Mouse (Mus musculus): ENCODE measurements around the gene Hoxa10. TPM values are rescaled to one million over a fixed set of nuclear protein-coding genes. Genes with fewer than 3 reads are reported as not detected.

Gene Hoxa10
- polyA plus RNA-seq, 1 experiment = 15.8 TPM

DNA sequence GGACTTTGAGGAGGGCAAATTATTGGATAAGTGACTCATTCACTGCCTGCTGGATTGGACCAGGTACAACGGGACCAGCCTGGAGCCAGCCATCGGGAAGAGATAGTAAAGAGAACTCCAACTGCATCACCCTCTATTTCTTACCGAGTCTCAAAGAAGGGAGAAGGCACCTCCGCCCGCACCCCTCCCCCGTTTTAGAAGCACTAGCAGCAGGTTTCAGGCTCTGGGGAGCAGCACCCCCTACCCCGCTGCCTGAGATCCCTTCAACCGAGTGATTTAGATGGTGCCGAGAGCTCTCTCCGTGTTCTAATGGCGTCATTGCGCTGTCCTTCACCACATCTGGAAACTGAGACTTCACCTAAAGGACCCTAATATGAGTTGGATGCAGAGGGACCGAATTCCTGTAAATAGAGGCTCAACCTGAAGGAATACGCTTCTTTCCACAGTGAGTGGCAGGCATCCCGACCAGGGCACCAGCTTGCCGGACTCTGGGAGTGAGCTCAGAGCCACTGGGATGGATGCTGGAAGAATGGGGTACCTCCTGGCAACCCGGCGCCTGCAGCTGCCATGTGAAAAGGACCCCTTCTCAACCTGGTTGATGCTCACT, 24.8 kb upstream of the Hoxa10 start:
- H3K36me3 ChIP-seq (ENCODE audit: control insufficient read depth, insufficient read depth) = no peaks in the 10 kb centered on the region
- H3K79me2 ChIP-seq (ENCODE audit: control insufficient read depth, insufficient read depth) = no peaks in the 10 kb centered on the region
- H3K4me3 ChIP-seq = no peak overlapping the region
- H3K4me2 ChIP-seq (ENCODE audit: low read depth) = no peak overlapping the region
- no peak overlapping the region for H3ac ChIP-seq (ENCODE audit: control insufficient read depth, insufficient read length)
- no peak for TF ChIP-seq TCF12 (IDR thresholded peaks at IDR 0.05; ENCODE audit: insufficient read depth, poor library complexity, severe bottlenecking)
- H3K27me3 ChIP-seq (ENCODE audit: control insufficient read depth, insufficient read depth, insufficient read length) = peaks cover 24% of the 10 kb centered on the region

DNA sequence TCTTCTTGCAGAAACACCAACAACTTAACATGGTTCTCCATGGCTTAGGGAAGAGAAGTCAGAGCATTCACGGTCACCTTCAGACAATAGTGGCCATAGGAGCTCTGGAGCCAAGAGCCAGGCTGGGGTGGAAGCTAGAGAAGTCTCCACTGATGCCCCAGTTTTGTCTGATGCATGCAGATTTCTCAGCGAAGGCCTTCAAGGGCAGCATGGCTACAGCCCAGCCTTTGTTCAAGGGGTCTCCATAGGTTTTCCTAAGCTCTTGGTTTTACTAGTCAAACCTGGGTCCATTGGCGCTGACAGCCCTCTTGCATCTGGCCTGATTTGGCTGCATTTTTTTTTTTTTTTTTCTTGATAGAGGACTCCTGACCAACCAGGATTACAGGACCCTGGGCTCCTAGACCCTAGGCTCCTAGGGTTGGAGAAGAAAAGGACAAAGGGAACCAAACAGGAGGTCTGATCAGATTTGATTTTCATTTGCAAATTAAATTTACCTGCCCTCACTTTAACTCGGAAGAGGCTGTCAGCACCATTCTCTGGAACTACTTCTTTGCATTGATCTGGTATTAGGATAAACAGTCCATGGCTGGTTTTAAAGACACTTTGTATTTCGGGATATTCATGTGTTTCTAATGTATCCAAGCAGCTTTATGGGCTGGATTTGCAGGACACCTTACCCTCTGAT, 23.6 kb upstream of the Hoxa10 start:
- no peak overlapping the region for H3K4me2 ChIP-seq (ENCODE audit: low read depth)

GRCm38 (mm10) chr6:52263321-52263585, 22.6 kb upstream of the Hoxa10 start:
- Histone ChIP-seq H3ac (ENCODE audit: control insufficient read depth, insufficient read length) (no peak overlapping the region), H3K4me2 (ENCODE audit: low read depth) (no peak overlapping the region), H3K4me3 (no peak overlapping the region), H3K79me2 (ENCODE audit: control insufficient read depth, insufficient read depth) (no peaks in the 10 kb centered on the region), H3K27me3 (ENCODE audit: control insufficient read depth, insufficient read depth, insufficient read length) (peaks cover 22% of the 10 kb centered on the region), H3K36me3 (ENCODE audit: control insufficient read depth, insufficient read depth) (no peaks in the 10 kb centered on the region)
- TF ChIP-seq POLR2A (IDR thresholded peaks at IDR 0.05; ENCODE audit: insufficient read length, low read depth) (no peak), REST (IDR thresholded peaks at IDR 0.05; ENCODE audit: insufficient read depth, insufficient read length) (no peak), TCF12 (IDR thresholded peaks at IDR 0.05; ENCODE audit: insufficient read depth, poor library complexity, severe bottlenecking) (no peak), CEBPB (IDR thresholded peaks at IDR 0.05; ENCODE audit: insufficient read depth, poor library complexity, severe bottlenecking) (no peak), SRF (IDR thresholded peaks at IDR 0.05; ENCODE audit: control insufficient read depth, insufficient read length, low read depth) (no peak), E2F4 (IDR thresholded peaks at IDR 0.05; ENCODE audit: insufficient read depth) (no peak), MYOD1 (IDR thresholded peaks at IDR 0.05; ENCODE audit: control insufficient read depth in 1 of 3, insufficient read length in 2 of 3, low read depth in 2 of 3) (no peak), POLR2AphosphoS2 (IDR thresholded peaks at IDR 0.05; ENCODE audit: insufficient read length, low read depth) (no peak), MAX (IDR thresholded peaks at IDR 0.05; ENCODE audit: low read depth) (no peak), TCF3 (IDR thresholded peaks at IDR 0.05; ENCODE audit: insufficient read length, low read depth) (no peak), USF1 (IDR thresholded peaks at IDR 0.05; ENCODE audit: low read depth) (no peak), MYOG (IDR thresholded peaks at IDR 0.05; ENCODE audit: control insufficient read depth in 1 of 3, insufficient read depth in 1 of 3, insufficient read length in 2 of 3, low read depth in 2 of 3) (no peak)

More for the DNA sequence above, 23.6 kb upstream of the Hoxa10 start:
- Histone ChIP-seq H3K79me2 (ENCODE audit: control insufficient read depth, insufficient read depth) (no peaks in the 10 kb centered on the region), H3ac (ENCODE audit: control insufficient read depth, insufficient read length) (no peak overlapping the region), H3K4me3 (no peak overlapping the region), H3K36me3 (ENCODE audit: control insufficient read depth, insufficient read depth) (no peaks in the 10 kb centered on the region), H3K27me3 (ENCODE audit: control insufficient read depth, insufficient read depth, insufficient read length) (peaks cover 24% of the 10 kb centered on the region)
- TF ChIP-seq MAX (IDR thresholded peaks at IDR 0.05; ENCODE audit: low read depth) (no peak), POLR2A (IDR thresholded peaks at IDR 0.05; ENCODE audit: insufficient read length, low read depth) (no peak), MYOD1 (IDR thresholded peaks at IDR 0.05; ENCODE audit: control insufficient read depth in 1 of 3, insufficient read length in 2 of 3, low read depth in 2 of 3) (no peak), TCF3 (IDR thresholded peaks at IDR 0.05; ENCODE audit: insufficient read length, low read depth) (no peak), E2F4 (IDR thresholded peaks at IDR 0.05; ENCODE audit: insufficient read depth) (no peak), POLR2AphosphoS2 (IDR thresholded peaks at IDR 0.05; ENCODE audit: insufficient read length, low read depth) (no peak), MYOG (IDR thresholded peaks at IDR 0.05; ENCODE audit: control insufficient read depth in 1 of 3, insufficient read depth in 1 of 3, insufficient read length in 2 of 3, low read depth in 2 of 3) (no peak), TCF12 (IDR thresholded peaks at IDR 0.05; ENCODE audit: insufficient read depth, poor library complexity, severe bottlenecking) (no peak), USF1 (IDR thresholded peaks at IDR 0.05; ENCODE audit: low read depth) (no peak)

DNA sequence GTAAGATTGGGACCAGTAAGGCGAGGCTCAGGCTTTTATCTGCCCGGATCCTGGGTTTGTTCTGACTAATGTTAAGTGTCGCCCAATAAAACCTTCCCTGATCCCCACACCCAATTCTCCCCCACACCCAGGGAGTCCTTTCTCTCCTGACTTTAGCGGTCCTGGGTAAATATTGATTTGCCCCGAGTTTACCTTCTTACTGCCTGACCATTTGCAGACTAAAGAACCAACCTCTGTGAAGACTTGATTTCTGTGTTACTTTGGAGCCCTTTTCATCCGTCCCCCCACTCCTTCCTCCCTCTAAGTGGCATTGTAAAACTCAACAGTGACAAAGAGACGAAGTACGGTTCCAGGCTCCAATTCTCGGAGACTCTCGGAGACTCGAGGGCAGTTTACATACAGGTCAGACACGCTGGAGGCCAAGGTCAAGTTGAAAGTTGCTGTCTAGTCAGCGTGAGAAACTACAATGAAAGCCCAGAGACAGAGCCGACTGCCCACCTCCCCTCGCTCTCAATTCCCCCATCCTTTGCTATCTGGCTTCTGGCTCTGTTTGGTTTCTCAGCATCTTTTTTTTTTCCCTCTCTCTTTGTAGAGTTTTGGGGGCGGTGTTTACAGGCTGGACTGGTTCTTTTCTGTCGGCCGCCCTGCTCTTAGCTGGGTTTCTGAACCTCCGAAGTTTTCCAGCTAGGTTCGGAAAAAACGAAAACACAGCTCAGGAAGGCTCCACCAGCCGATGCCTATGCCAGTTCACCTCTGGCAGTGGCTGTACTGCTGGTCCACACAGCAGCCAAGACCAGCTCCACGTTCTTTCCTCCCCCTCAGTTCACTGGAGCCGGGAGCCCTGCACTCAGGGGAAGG, 22.0 kb upstream of the Hoxa10 start:
- H3K4me2 ChIP-seq (ENCODE audit: low read depth) = no peak overlapping the region
- no peaks in the 10 kb centered on the region for H3K36me3 ChIP-seq (ENCODE audit: control insufficient read depth, insufficient read depth)
- H3ac ChIP-seq (ENCODE audit: control insufficient read depth, insufficient read length) = no peak overlapping the region
- H3K27me3 ChIP-seq (ENCODE audit: control insufficient read depth, insufficient read depth, insufficient read length) = peaks cover 19% of the 10 kb centered on the region
- no peak overlapping the region for H3K4me3 ChIP-seq
- TF ChIP-seq MYOD1 (IDR thresholded peaks at IDR 0.05; ENCODE audit: control insufficient read depth in 1 of 3, insufficient read length in 2 of 3, low read depth in 2 of 3) (no peak), POLR2AphosphoS2 (IDR thresholded peaks at IDR 0.05; ENCODE audit: insufficient read length, low read depth) (no peak), SRF (IDR thresholded peaks at IDR 0.05; ENCODE audit: control insufficient read depth, insufficient read length, low read depth) (no peak), REST (IDR thresholded peaks at IDR 0.05; ENCODE audit: insufficient read depth, insufficient read length) (no peak), MYOG (IDR thresholded peaks at IDR 0.05; ENCODE audit: control insufficient read depth in 1 of 3, insufficient read depth in 1 of 3, insufficient read length in 2 of 3, low read depth in 2 of 3) (no peak), E2F4 (IDR thresholded peaks at IDR 0.05; ENCODE audit: insufficient read depth) (no peak), TCF3 (IDR thresholded peaks at IDR 0.05; ENCODE audit: insufficient read length, low read depth) (no peak), CEBPB (IDR thresholded peaks at IDR 0.05; ENCODE audit: insufficient read depth, poor library complexity, severe bottlenecking) (no peak), USF1 (IDR thresholded peaks at IDR 0.05; ENCODE audit: low read depth) (no peak), MAX (IDR thresholded peaks at IDR 0.05; ENCODE audit: low read depth) (no peak), POLR2A (IDR thresholded peaks at IDR 0.05; ENCODE audit: insufficient read length, low read depth) (no peak), TCF12 (IDR thresholded peaks at IDR 0.05; ENCODE audit: insufficient read depth, poor library complexity, severe bottlenecking) (no peak)
- H3K79me2 ChIP-seq (ENCODE audit: control insufficient read depth, insufficient read depth) = no peaks in the 10 kb centered on the region
